Mouse (Mus musculus) kidney, adult 8-10 months (tissue): ENCODE results near the gene 4921536K21Rik.

Source experiments
- DNase-seq, 2 experiments: peaks; one replicate each; pipeline ENCODE4 v3.0.0; 2022

Gene 4921536K21Rik

GRCm38 (mm10) chr11:3910513-3911310 lies 15.8 kb upstream of the 4921536K21Rik start:
- no peak for DNase-seq

DNA sequence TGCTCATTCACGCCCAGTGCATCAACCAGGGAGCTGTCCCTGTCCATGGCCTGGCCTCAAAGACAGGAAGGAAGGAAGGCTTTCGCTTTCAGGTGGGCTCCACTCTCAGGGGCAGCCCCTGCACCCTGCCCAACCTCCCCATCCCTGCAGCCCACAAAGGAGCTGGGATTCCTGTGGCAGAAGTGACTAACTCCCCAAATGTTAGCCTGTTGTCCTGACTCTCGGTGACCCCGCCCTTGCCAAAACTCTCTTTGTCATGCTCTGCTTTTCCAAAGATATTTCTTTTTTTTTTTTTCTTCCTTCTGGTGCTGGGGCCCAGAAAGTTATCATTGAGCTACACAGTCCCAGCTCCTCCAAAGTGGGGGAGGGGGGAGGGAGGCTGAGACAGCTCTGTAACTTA lies 14.3 kb upstream of the 4921536K21Rik start:
- no peak for DNase-seq

DNA sequence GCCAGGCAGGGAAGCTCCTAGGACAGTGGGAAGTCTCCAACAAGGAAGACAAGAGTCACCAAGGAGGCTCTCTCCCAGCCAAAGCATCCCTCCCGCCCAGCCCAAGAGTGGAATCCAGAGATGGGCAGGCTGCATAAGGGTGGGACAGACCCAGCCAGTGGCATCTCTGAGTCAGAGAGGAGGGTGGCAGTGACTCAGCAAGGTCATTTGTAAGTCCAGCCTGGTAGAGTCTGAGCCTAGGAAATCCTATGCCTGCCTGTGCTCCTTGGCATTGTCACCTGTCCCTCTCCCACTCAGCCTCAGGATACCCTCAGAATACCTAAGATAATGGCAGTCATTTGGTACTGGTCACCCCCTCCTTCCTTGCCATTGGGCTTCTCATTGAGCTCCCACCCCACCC lies 10.5 kb upstream of the 4921536K21Rik start:
- no peak for DNase-seq

- no peak for DNase-seq
Observed at GRCm38 (mm10) chr11:3904673-3905072, 9.8 kb upstream of the 4921536K21Rik start.

DNA sequence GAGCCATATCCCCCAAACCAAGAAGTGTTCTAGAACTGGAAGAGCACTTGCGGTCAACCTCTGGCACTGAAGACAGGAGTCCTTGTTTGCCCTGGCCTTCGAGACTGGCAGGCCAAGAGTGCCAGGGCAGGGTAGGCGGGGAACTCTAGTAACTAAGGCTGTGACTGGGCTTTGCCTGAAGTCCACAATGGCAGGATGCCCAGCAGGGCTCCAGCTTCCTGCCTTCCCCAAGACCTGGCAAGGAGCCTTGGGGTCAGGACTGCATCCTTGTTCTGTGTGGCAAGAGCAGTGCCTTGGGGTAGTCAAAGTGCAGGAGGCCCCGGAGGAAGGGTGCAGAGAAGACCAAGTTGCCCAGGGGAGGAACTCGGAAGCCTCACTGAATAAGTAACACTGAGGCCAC lies 8.1 kb upstream of the 4921536K21Rik start:
- DNase-seq, result peak; percentile 95 to 96

DNA sequence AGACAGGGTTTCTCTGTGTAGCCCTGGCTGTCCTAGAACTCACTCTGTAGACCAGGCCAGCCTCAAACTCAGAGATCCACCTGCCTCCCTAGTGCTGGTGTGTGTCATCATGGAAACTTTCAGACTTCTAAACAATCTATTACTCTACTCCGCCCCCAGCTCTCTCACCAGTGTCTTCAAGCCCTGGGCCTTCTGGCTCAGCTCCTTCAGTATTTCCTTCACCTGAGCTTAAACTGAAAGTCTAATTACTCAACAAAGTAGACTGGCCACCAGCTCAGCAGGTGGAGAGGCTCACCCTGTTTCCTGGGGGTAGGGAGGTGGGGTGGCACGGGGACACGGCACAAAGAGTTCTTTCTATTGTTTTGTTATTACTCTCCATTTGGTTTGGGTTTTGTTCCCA lies 7.6 kb upstream of the 4921536K21Rik start:
- no peak for DNase-seq

- no peak for DNase-seq
Observed at GRCm38 (mm10) chr11:3900296-3900695, 5.4 kb upstream of the 4921536K21Rik start.

DNA sequence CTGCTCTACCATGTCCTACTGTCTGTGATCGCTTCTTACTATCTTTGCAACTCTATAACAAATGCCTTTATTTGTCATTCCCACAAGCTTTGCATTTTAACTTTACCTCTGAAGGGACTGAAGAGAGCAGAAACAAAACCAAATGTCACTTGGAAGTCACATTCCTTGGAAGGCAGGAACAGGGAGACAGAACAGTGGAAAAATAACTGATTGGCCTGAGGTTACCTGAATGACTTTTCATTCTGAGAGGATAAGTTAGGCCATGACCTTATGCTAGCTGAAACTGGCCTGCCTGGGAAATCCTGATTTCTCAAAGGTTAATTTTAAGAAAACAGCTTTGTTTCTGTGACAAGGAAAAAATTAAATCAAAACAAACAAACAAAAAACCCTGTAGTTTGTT lies 1.0 kb upstream of the 4921536K21Rik start:
- DNase-seq, result peak in 1 of 2 experiments; percentile 54

- DNase-seq, result peak; percentile 40 to 53
Observed at GRCm38 (mm10) chr11:3895458-3895857, 560 bp upstream of the 4921536K21Rik start.

GRCm38 (mm10) chr11:3893970-3894369 lies 928 bp downstream of the 4921536K21Rik start:
- no peak for DNase-seq

GRCm38 (mm10) chr11:3887331-3887730 lies 7.6 kb downstream of the 4921536K21Rik start:
- DNase-seq, result no peak

- no peak for DNase-seq
Observed at GRCm38 (mm10) chr11:3883711-3884110, 11.2 kb downstream of the 4921536K21Rik start.

DNA sequence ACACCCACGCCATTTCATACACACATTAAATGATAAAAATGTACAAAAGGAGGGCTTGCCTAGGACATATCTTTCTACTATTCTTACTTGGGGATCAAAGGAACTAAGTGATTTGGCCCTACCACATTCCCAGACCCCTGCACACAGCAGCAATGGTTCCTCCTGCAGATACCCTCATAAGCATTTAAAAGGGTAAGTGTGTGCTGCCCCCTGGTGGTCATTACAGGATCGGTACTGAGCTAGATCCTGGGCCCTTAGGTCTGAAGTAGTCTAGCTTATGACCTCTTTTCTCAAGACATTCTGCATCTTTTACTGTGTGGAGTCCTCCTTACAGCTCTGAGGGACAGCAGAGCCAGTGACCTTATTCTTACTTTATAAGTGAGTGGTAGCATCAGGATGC lies 15.1 kb downstream of the 4921536K21Rik start:
- DNase-seq, result peak; percentile 54 to 87

DNA sequence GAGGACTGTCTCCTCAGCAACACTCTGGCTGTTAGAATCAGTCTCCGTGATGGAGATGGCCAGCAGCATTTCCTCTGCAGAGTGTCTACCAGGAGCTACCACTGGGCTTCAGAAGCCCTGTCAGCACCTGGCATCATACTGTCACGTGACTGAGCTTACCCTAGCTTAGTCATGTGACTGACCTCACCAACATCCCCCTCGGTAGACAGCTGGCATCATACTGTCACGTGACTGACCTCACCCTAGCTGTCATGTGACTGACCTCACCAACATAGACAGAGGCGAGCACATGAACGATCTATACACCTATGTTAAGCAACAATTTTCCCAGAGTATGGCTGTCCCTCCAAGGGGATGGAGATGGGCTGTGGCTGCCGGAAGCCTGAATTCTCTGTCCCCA lies 16.2 kb downstream of the 4921536K21Rik start:
- DNase-seq, result no peak

- DNase-seq, result no peak
Observed at GRCm38 (mm10) chr11:3876419-3876818, 18.5 kb downstream of the 4921536K21Rik start.

DNA sequence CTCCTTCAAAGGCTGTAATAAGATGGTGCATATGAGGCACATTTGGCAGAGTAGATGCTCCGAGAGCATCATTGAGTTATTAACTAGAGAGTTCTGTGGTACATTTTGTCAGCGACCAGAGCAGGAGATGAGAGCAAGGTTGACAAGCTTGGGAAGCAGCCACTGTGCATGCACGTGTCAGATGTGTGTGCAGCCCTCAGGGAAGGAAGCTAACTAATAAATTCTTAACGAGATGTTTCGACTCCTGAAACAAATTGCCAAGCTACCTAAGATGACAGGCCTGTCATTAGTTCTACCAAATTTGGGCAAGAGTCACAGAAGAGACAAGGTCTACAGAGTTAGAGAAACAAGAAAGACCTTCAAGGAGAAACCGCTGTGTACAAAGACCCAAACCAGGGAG lies 30.6 kb downstream of the 4921536K21Rik start:
- peak in 1 of 2 experiments; percentile 31 for DNase-seq

DNA sequence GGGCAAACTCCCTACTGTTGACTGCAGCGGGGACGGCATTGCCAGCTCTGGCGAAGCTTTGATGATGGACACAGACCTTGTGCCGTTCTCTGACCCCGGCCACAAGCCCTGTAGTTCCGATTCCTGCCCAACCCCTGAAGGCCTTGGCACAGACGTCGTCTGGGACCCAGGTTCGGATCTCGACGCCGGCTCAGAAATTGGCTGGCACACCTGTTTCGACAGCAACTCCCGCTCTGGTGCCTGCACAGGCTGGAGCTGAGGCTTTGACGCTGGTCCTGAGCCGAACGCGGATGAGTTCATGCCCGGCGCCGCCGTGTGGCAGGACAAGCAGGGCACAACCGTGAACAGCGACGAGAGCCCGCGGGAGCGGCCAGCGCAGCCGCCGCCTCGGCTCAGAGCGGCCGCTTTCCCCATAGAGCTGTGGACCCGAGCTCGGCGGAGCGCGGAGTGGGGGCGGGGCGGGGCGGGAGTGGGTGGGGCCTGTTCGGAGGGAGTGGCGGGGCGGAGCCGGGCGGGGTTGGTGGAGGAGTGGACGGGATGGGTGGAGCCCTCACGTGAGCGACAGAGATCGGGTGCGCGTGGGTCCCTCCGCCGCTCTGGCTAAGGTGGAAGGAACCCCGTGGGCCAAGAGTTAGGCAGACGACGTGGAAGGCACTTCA lies 31.3 kb downstream of the 4921536K21Rik start, which contains the start of gene Osbp2:
Osbp2 (minus strand) TSS at position 450 of the 659 bp plus-strand sequence.
- peak; percentile 69 for DNase-seq

DNA sequence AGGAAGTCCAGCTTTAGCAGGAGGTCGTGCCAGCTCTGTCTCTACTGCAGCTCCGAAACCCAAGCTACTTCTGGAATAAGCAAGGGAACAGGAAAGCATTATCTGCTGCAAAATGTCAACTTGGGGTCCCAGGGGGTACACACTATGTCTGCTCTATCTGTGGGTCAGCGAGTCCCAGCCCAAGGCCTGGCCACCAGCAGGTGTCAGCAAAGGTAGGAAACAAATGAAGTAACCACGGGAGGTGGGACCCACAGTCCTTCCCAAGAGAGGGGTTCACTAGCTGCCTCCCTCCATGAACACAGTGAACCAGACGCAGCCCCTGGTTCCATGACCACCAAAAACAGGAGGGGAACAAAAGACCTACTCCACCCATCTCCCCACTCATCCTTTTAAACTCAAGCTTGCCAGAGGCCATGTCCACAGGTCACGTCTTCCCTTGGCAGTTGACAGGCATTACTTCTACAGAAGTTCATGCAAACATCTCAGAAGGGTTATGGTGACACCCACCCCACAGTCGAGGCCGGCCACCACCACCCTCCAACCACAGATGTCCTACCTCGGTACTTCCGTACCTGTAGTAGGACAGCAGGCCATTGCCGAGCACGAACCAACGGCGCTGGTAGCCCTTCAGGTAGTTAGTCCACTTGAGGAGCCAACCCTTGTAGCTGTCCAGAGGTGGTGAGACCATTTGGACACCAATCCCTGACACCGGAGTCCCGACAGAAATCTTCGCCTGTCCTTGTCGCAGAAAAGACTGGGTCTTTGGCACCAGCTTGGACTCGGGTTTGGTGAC lies 32.0 kb downstream of the 4921536K21Rik start:
- peak in 1 of 2 experiments; percentile 13 for DNase-seq

DNA sequence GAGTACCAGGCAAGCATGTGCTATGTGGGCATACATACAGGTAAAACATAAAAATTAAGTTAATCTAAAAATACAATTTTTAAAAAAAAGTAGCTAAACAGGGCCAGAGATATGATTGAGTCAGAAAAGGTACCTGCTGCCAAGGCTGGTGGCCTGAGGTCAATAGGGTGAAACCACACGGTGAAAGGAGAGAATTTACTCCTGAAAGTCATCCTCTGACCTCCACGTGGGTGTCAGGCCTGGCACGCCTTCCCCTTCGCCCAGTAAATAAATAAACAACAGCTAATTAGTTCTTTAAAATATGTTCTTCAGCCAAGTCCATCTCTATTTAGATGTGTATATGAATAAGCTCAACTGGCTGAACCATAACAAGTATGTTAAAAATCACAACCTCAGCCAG lies 34.5 kb downstream of the 4921536K21Rik start:
- DNase-seq, result no peak

- no peak for DNase-seq
Observed at GRCm38 (mm10) chr11:3859778-3860177, 35.1 kb downstream of the 4921536K21Rik start.

- no peak for DNase-seq
Observed at GRCm38 (mm10) chr11:3857902-3858301, 37.0 kb downstream of the 4921536K21Rik start.

- no peak for DNase-seq
Observed at GRCm38 (mm10) chr11:3855846-3856245, 39.1 kb downstream of the 4921536K21Rik start.

DNA sequence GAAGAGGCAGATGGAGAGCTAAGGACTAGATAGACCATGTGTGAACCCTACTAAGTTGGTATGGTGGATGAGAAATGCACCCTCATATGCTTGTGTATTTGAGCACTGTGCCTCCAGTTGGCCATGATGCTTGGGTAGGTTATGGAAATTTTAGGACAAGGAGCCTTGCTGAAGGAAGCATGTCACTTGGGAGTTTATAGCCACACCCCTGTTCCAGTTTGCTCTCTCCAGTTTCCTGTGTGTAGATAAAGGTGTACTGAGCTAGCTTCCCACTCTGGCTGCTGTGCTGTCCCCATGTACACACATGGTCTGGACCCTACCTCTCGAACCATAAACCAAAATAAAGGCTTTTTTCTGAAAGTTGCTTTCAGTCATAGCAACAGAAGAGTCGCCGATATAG lies 40.7 kb downstream of the 4921536K21Rik start:
- no peak for DNase-seq
